Mouse (Mus musculus): ENCODE results near the gene C2cd4c.

- TF ChIP-seq POLR2A (IDR thresholded peaks at IDR 0.05; ENCODE audit: control insufficient read depth in 1 of 2, insufficient read depth in 1 of 2, low read depth in 1 of 2, low read length in 2 of 2, poor library complexity in 1 of 2) (no peak), CTCF (IDR thresholded peaks at IDR 0.05 in 2 of 3, conservative IDR thresholded peaks at IDR 0.05 in 1 of 3; ENCODE audit: control insufficient read depth in 1 of 3, insufficient read depth in 1 of 3, low read depth in 2 of 3, low read length in 3 of 3, poor library complexity in 1 of 3, severe bottlenecking in 1 of 3) (no peak), MAX (IDR thresholded peaks at IDR 0.05; ENCODE audit: low read length) (no peak), ZMIZ1 (IDR thresholded peaks at IDR 0.05; ENCODE audit: low read depth, low read length) (no peak), POLR2AphosphoS5 (IDR thresholded peaks at IDR 0.05; ENCODE audit: borderline replicate concordance, low read depth, low read length) (no peak), SMC3 (IDR thresholded peaks at IDR 0.05; ENCODE audit: low read depth, low read length) (no peak), TBP (IDR thresholded peaks at IDR 0.05; ENCODE audit: low read depth, low read length) (no peak), HCFC1 (IDR thresholded peaks at IDR 0.05; ENCODE audit: low read depth, low read length) (no peak)
Observed at GRCm38 (mm10) chr10:79606537-79606936, 7.3 kb downstream of the C2cd4c start.
